Mouse (Mus musculus) MEL (cell line): ENCODE data around the gene Aspdh. TPM values are rescaled to one million over a fixed set of nuclear protein-coding genes. Genes with fewer than 3 reads are reported as not detected.
A peak's percentile ranks its signal among the peaks of the same experiment; 100 is the strongest.

Source experiments
- DNase-seq: peaks from one replicate; pipeline ENCODE4 v3.0.0; 2011; ENCODE audit warnings: low read depth, low spot score
- H3K27ac ChIP-seq: 2 replicates; pipeline ENCODE4 v1.5.1; 2012; ENCODE audit warnings: low read depth, mild to moderate bottlenecking, control low read depth, low read length, moderate library complexity; ENCODE audit not compliant: control insufficient read depth
- H3K27me3 ChIP-seq, 2 experiments: fragments of 150-350 bp in 1 of 2; sonication (generic) in 1 of 2; 2 replicates each; pipeline ENCODE4 v1.6.1; 2012; ENCODE audit warnings: low read length in 2 of 2, mild to moderate bottlenecking in 2 of 2, improper control_type of control experiment in 1 of 2, moderate library complexity in 1 of 2; ENCODE audit not compliant: insufficient read depth in 2 of 2, control insufficient read depth in 1 of 2
- H3K36me3 ChIP-seq, 2 experiments: 2 replicates each; pipeline ENCODE4 v1.6.1; 2012 to 2014; ENCODE audit warnings: low read length in 2 of 2, improper control_type of control experiment in 1 of 2, inconsistent platforms in 1 of 2, mild to moderate bottlenecking in 1 of 2; ENCODE audit not compliant: insufficient read depth in 2 of 2, control insufficient read depth in 1 of 2
- H3K4me1 ChIP-seq, 2 experiments: fragments of 150-350 bp in 1 of 2; sonication (generic) in 1 of 2; 2 replicates each; pipeline ENCODE4 v1.6.1; 2012; ENCODE audit warnings: low read length in 2 of 2, improper control_type of control experiment in 1 of 2, mild to moderate bottlenecking in 1 of 2; ENCODE audit not compliant: insufficient read depth in 2 of 2, control insufficient read depth in 1 of 2
- H3K4me3 ChIP-seq, 2 experiments: fragments of 150-350 bp in 1 of 2; sonication (generic) in 1 of 2; 2 replicates each; pipeline ENCODE4 v1.5.1; 2012; ENCODE audit warnings: low read depth in 2 of 2, low read length in 2 of 2, mild to moderate bottlenecking in 2 of 2, moderate library complexity in 2 of 2, control low read depth in 1 of 2, improper control_type of control experiment in 1 of 2; ENCODE audit not compliant: control insufficient read depth in 1 of 2, insufficient read depth in 1 of 2
- H3K79me2 ChIP-seq: 2 replicates; pipeline ENCODE4 v1.6.1; 2012; ENCODE audit warnings: mild to moderate bottlenecking, low read length, moderate library complexity; ENCODE audit not compliant: control insufficient read depth, poor library complexity, insufficient read depth
- H3K9ac ChIP-seq: 2 replicates; pipeline ENCODE4 v1.6.1; 2012; ENCODE audit warnings: low read depth, mild to moderate bottlenecking, control low read depth, low read length, moderate library complexity; ENCODE audit not compliant: control insufficient read depth, poor library complexity, severe bottlenecking
- H3K9me3 ChIP-seq: fragments of 150-350 bp; sonication (generic); replicated peaks from 2 replicates; pipeline ENCODE4 v1.6.1; 2012; ENCODE audit warnings: mild to moderate bottlenecking, low read length, improper control_type of control experiment, moderate library complexity; ENCODE audit not compliant: insufficient read depth
- CHD1 ChIP-seq: IDR thresholded peaks from 2 replicates; pipeline ENCODE4 v1.6.1; 2012; ENCODE audit warnings: low read depth, mild to moderate bottlenecking, inconsistent platforms, low read length, improper control_type of control experiment
- CHD2 ChIP-seq: IDR thresholded peaks from 2 replicates; pipeline ENCODE4 v1.6.1; 2011; ENCODE audit warnings: low read length, improper control_type of control experiment
- CTCF ChIP-seq, 3 experiments: IDR thresholded peaks in 2 of 3; conservative IDR thresholded peaks in 1 of 3; 2 replicates each; pipeline ENCODE4 v1.5.1; 2011 to 2012; ENCODE audit warnings: low read length in 3 of 3, low read depth in 2 of 3, mild to moderate bottlenecking in 2 of 3, improper control_type of control experiment in 1 of 3, inconsistent platforms in 1 of 3, mixed read lengths in 1 of 3, moderate library complexity in 1 of 3; ENCODE audit not compliant: control insufficient read depth in 1 of 3, insufficient read depth in 1 of 3, poor library complexity in 1 of 3, severe bottlenecking in 1 of 3
- E2F4 ChIP-seq: IDR thresholded peaks from 2 replicates; pipeline ENCODE4 v1.6.1; 2011; ENCODE audit warnings: low read depth, low read length, improper control_type of control experiment, borderline replicate concordance
- ETS1 ChIP-seq: IDR thresholded peaks from 2 replicates; pipeline ENCODE4 v1.6.1; 2012; ENCODE audit warnings: low read depth, mild to moderate bottlenecking, inconsistent platforms, low read length, improper control_type of control experiment, moderate library complexity
- GABPA ChIP-seq: IDR thresholded peaks from 2 replicates; pipeline ENCODE4 v1.6.1; 2012; ENCODE audit warnings: low read depth, mild to moderate bottlenecking, inconsistent platforms, low read length, improper control_type of control experiment, moderate library complexity
- GATA1 ChIP-seq: IDR thresholded peaks from 2 replicates; pipeline ENCODE4 v1.6.1; 2011; ENCODE audit warnings: low read depth, low read length, improper control_type of control experiment
- HCFC1 ChIP-seq: IDR thresholded peaks from 2 replicates; pipeline ENCODE4 v1.6.1; 2012; ENCODE audit warnings: low read depth, mild to moderate bottlenecking, inconsistent platforms, low read length, improper control_type of control experiment, moderate library complexity
- JUND ChIP-seq: IDR thresholded peaks from 2 replicates; pipeline ENCODE4 v1.6.1; 2011; ENCODE audit warnings: low read depth, mild to moderate bottlenecking, improper control_type of control experiment, low read length
- MAX ChIP-seq: IDR thresholded peaks from 2 replicates; pipeline ENCODE4 v1.6.1; 2011; ENCODE audit warnings: low read length, improper control_type of control experiment
- MAZ ChIP-seq: IDR thresholded peaks from 2 replicates; pipeline ENCODE4 v1.6.1; 2012; ENCODE audit warnings: low read depth, mild to moderate bottlenecking, inconsistent platforms, low read length, improper control_type of control experiment
- MEF2A ChIP-seq: IDR thresholded peaks from 2 replicates; pipeline ENCODE4 v1.6.1; 2014; ENCODE audit warnings: low read depth, mild to moderate bottlenecking, inconsistent platforms, low read length, improper control_type of control experiment; ENCODE audit not compliant: poor library complexity, insufficient replicate concordance, severe bottlenecking; ENCODE audit errors: extremely low read depth
- MYB ChIP-seq: IDR thresholded peaks from 2 replicates; pipeline ENCODE4 v1.6.1; 2011; ENCODE audit warnings: mild to moderate bottlenecking, low read depth, low read length, improper control_type of control experiment
- MYC ChIP-seq: IDR thresholded peaks from 2 replicates; pipeline ENCODE4 v1.6.1; 2011; ENCODE audit warnings: low read depth, mild to moderate bottlenecking, low read length, improper control_type of control experiment, moderate library complexity
- NRF1 ChIP-seq: IDR thresholded peaks from 2 replicates; pipeline ENCODE4 v1.6.1; 2014; ENCODE audit warnings: low read depth, mild to moderate bottlenecking, inconsistent platforms, low read length, improper control_type of control experiment, moderate library complexity; ENCODE audit not compliant: poor library complexity, insufficient read depth, severe bottlenecking
- POLR2A ChIP-seq, 2 experiments: IDR thresholded peaks; 2 replicates each; pipeline ENCODE4 v1.6.1; 2011 to 2012; ENCODE audit warnings: low read length in 2 of 2, mild to moderate bottlenecking in 2 of 2, control low read depth in 1 of 2, improper control_type of control experiment in 1 of 2, low read depth in 1 of 2, moderate library complexity in 1 of 2; ENCODE audit not compliant: control insufficient read depth in 1 of 2, insufficient read depth in 1 of 2, poor library complexity in 1 of 2
- POLR2AphosphoS2 ChIP-seq: IDR thresholded peaks from 2 replicates; pipeline ENCODE4 v1.6.1; 2011; ENCODE audit warnings: low read length, improper control_type of control experiment
- POLR2AphosphoS5 ChIP-seq: IDR thresholded peaks from 2 replicates; pipeline ENCODE4 v1.6.1; 2012; ENCODE audit warnings: low read depth, borderline replicate concordance, mild to moderate bottlenecking, inconsistent platforms, low read length, moderate library complexity, mixed read lengths
- RAD21 ChIP-seq: IDR thresholded peaks from 2 replicates; pipeline ENCODE4 v1.6.1; 2011; ENCODE audit warnings: mild to moderate bottlenecking, low read depth, low read length, improper control_type of control experiment
- SIN3A ChIP-seq: IDR thresholded peaks from 2 replicates; pipeline ENCODE4 v1.6.1; 2012; ENCODE audit warnings: low read length, improper control_type of control experiment, inconsistent platforms
- SMC3 ChIP-seq: IDR thresholded peaks from 2 replicates; pipeline ENCODE4 v1.6.1; 2011; ENCODE audit warnings: low read depth, low read length, improper control_type of control experiment
- TAL1 ChIP-seq: IDR thresholded peaks from 2 replicates; pipeline ENCODE4 v1.6.1; 2012; ENCODE audit warnings: mild to moderate bottlenecking, inconsistent platforms, low read length, moderate library complexity, mixed read lengths
- TBP ChIP-seq: IDR thresholded peaks from 2 replicates; pipeline ENCODE4 v1.8.0; 2011; ENCODE audit warnings: low read depth, low read length, improper control_type of control experiment
- UBTF ChIP-seq: IDR thresholded peaks from 2 replicates; pipeline ENCODE4 v1.6.1; 2012; ENCODE audit warnings: low read depth, mild to moderate bottlenecking, inconsistent platforms, low read length, improper control_type of control experiment, moderate library complexity, borderline replicate concordance; ENCODE audit not compliant: insufficient read depth
- USF1 ChIP-seq: IDR thresholded peaks from 2 replicates; pipeline ENCODE4 v1.6.1; 2014; ENCODE audit warnings: low read depth, mild to moderate bottlenecking, inconsistent platforms, low read length, improper control_type of control experiment, moderate library complexity
- ZKSCAN1 ChIP-seq: IDR thresholded peaks from 2 replicates; pipeline ENCODE4 v1.6.1; 2012; ENCODE audit warnings: low read depth, mild to moderate bottlenecking, inconsistent platforms, low read length, improper control_type of control experiment, moderate library complexity
- ZMIZ1 ChIP-seq: IDR thresholded peaks from 2 replicates; pipeline ENCODE4 v1.6.1; 2012; ENCODE audit warnings: low read depth, mild to moderate bottlenecking, inconsistent platforms, low read length, improper control_type of control experiment, moderate library complexity
- polyA plus RNA-seq, 2 experiments: library from polyadenylated mRNA; stranded (reverse) in 1 of 2; unstranded in 1 of 2; fragments of >175 nt in 1 of 2; fragments of >200 nt in 1 of 2; gene quantifications; 2 replicates each; pipeline versions ENCODE4 v1.2.1 to v1.2.4; 2012; ENCODE audit warnings: low replicate concordance in 2 of 2, low read depth in 1 of 2; ENCODE audit not compliant: insufficient read length in 2 of 2, insufficient read depth in 1 of 2, missing spikeins in 1 of 2
- total RNA-seq: library from RNA; depleted of rRNA; stranded (reverse); fragments of 300-350 nt; gene quantifications from 2 replicates; pipeline ENCODE4 v1.2.3, GENCODE M21; 2012

Gene Aspdh
- total and polyA plus RNA-seq, 3 experiments: 0.89 TPM; not detected in 2

DNA sequence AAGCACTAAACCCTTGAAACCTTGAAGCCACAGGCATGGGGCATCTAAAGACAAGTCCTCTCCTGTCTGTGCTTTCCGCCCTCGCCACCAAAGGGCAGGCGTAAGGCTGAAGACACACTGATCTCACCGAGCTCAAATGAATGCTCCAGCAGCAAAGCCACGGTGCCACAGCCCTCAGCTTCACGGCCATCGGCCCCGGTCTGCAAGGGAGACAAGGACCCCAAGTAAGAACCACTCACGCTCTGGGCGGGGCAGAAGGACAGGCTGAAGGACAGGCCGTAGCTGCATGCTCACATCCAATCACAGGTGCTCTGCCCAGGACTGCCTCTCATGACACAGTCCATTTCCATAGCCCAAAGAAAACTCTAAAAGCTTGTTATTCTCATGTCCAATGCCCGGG, 29.5 kb downstream of the Aspdh start:
- Histone ChIP-seq H3K9ac (no peak overlapping the region), H3K4me3 (no peak overlapping the region), H3K36me3 (peaks cover 0 to 4% of the 10 kb centered on the region in 2 experiments; a peak in 3 of 4 replicates)

DNA sequence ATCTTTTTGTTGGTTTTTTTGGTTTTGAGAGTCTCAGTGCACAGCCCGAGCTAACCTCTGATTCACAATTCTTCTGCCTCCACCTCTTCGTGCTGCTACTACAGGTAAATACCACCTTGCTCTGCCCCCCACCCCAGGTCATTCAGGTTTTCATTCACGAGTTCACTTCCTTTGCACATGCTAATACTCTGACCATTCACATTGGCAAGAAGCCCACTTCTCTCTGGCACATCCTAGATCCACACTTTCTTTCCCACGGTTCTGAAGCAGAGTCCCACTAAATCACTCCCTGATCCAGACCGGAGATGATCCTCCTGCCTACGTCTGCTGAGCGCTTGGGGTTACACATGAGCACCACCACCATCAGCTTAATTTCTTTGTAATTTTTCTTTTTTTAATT, 29.9 kb downstream of the Aspdh start:
- H3K9me3 ChIP-seq: no peaks in the 10 kb centered on the region
- no peak for TF ChIP-seq CHD1
- TF ChIP-seq ZKSCAN1: no peak
- TF ChIP-seq E2F4: no peak
- no peak for TF ChIP-seq RAD21
- no peak for TF ChIP-seq SIN3A
- no peak for TF ChIP-seq SMC3
- no peak for TF ChIP-seq MEF2A
- TF ChIP-seq MYB: no peak
- no peak for TF ChIP-seq HCFC1
- TF ChIP-seq POLR2AphosphoS2: no peak
- no peak for TF ChIP-seq UBTF
- no peak for TF ChIP-seq CHD2
- no peak for TF ChIP-seq MYC
- TF ChIP-seq MAZ: no peak
- TF ChIP-seq GATA1: no peak
- no peak for TF ChIP-seq NRF1
- TF ChIP-seq USF1: no peak
- TF ChIP-seq MAX: no peak
- TF ChIP-seq, all 39 proteins: peak for 0
- peak overlapping the region; percentile 86 to 87; a peak in 3 of 4 replicates for H3K4me3 ChIP-seq
- DNase-seq: no peak
- peak overlapping the region; percentile 95 for H3K9ac ChIP-seq
- H3K36me3 ChIP-seq: peaks cover 0 to 4% of the 10 kb centered on the region in 2 experiments; a peak in 3 of 4 replicates
- no peaks in the 10 kb centered on the region for H3K27me3 ChIP-seq
- peaks cover 0 to 12% of the 10 kb centered on the region in 2 experiments; a peak in 2 of 4 replicates for H3K4me1 ChIP-seq
- no peak overlapping the region for H3K27ac ChIP-seq
- peaks cover 15% of the 10 kb centered on the region for H3K79me2 ChIP-seq

More for the DNA sequence above, 29.5 kb downstream of the Aspdh start:
- no peak for DNase-seq
- Histone ChIP-seq H3K4me1 (peaks cover 0 to 12% of the 10 kb centered on the region in 2 experiments; a peak in 2 of 4 replicates), H3K27me3 (no peaks in the 10 kb centered on the region), H3K79me2 (peaks cover 15% of the 10 kb centered on the region), H3K9me3 (no peaks in the 10 kb centered on the region), H3K27ac (no peak overlapping the region)
- no peak for TF ChIP-seq ETS1
- no peak for TF ChIP-seq MYB
- TF ChIP-seq NRF1: no peak
- no peak for TF ChIP-seq POLR2AphosphoS5
- TF ChIP-seq JUND: no peak
- no peak for TF ChIP-seq TBP
- no peak for TF ChIP-seq CHD1
- TF ChIP-seq RAD21: no peak
- no peak for TF ChIP-seq HCFC1
- TF ChIP-seq CTCF (IDR thresholded peaks at IDR 0.05 in 2 of 3, conservative IDR thresholded peaks at IDR 0.05 in 1 of 3; ENCODE audit: control insufficient read depth in 1 of 3, insufficient read depth in 1 of 3, low read depth in 2 of 3, low read length in 3 of 3, poor library complexity in 1 of 3, severe bottlenecking in 1 of 3): no peak
- TF ChIP-seq MYC: no peak
- TF ChIP-seq ZMIZ1: no peak
- TF ChIP-seq TAL1: no peak
- TF ChIP-seq POLR2A (IDR thresholded peaks at IDR 0.05; ENCODE audit: control insufficient read depth in 1 of 2, insufficient read depth in 1 of 2, low read depth in 1 of 2, low read length in 2 of 2, poor library complexity in 1 of 2): no peak
- no peak for TF ChIP-seq GABPA
- no peak for TF ChIP-seq GATA1
- TF ChIP-seq CHD2: no peak
